Mouse (Mus musculus) midbrain, embryonic 16.5 days (tissue): Measurements from ENCODE around the gene Cdhr4. TPM values are rescaled to one million over a fixed set of nuclear protein-coding genes. Genes with fewer than 3 reads are reported as not detected.
"Not testable (repeated sequence)": the region's sequence is repeated elsewhere in the genome, so short reads cannot be mapped to it uniquely, and the experiment has no call there.

Experiments
- ATAC-seq: fragments of 200-750 bp; cut with Nextera tagmentation; 2 replicates; pipeline ENCODE4 v1.8.0; 2017; ENCODE audit warnings: moderate TSS enrichment
- H3K27ac ChIP-seq: fragments of 300-500 bp; sonication (generic); 2 replicates; pipeline ENCODE4 v1.5.1; 2014; ENCODE audit warnings: mild to moderate bottlenecking, low read length, mixed read lengths
- H3K27me3 ChIP-seq: fragments of 300-500 bp; sonication (generic); 2 replicates; pipeline ENCODE4 v1.6.1; 2014; ENCODE audit warnings: low read depth, low read length, mixed read lengths; ENCODE audit not compliant: control insufficient read depth, insufficient read depth
- H3K36me3 ChIP-seq: fragments of 300-500 bp; sonication (generic); 2 replicates; pipeline ENCODE4 v1.6.1; 2014; ENCODE audit warnings: mild to moderate bottlenecking, low read length, moderate library complexity, mixed read lengths; ENCODE audit not compliant: control insufficient read depth, insufficient read depth
- H3K4me1 ChIP-seq: fragments of 300-500 bp; sonication (generic); 2 replicates; pipeline ENCODE4 v1.6.1; 2014; ENCODE audit warnings: mild to moderate bottlenecking, low read length, mixed read lengths; ENCODE audit not compliant: control insufficient read depth, insufficient read depth
- H3K4me2 ChIP-seq: fragments of 300-500 bp; sonication (generic); 2 replicates; pipeline ENCODE4 v1.6.1; 2014; ENCODE audit warnings: mild to moderate bottlenecking, low read length, mixed read lengths
- H3K4me3 ChIP-seq: fragments of 300-500 bp; sonication (generic); 2 replicates; pipeline ENCODE4 v1.5.1; 2014; ENCODE audit warnings: low read depth, mild to moderate bottlenecking, low read length, moderate library complexity, mixed read lengths
- H3K9ac ChIP-seq: fragments of 300-500 bp; sonication (generic); 2 replicates; pipeline ENCODE4 v1.6.1; 2014; ENCODE audit warnings: low read depth, low read length, mixed read lengths
- H3K9me3 ChIP-seq: fragments of 300-500 bp; sonication (generic); replicated peaks from 2 replicates; pipeline ENCODE4 v1.6.1; 2014; ENCODE audit warnings: mild to moderate bottlenecking, low read length, mixed read lengths; ENCODE audit not compliant: control insufficient read depth, poor library complexity, severe bottlenecking
- WGBS: fragments of 180-500 bp; shearing (Covaris S2); extraction: QIAGEN DNeasy Blood & Tissue Kit; methylation state at CpG from one replicate; pipeline ENCODE4 v1.1.7; 2014; 5-methylcytosine and 5-hydroxymethylcytosine counted together
- polyA plus RNA-seq: library from polyadenylated mRNA; unstranded; fragments of >200 nt; fragmentation: Nextera tagmentation; extraction: Ambion mirVana; gene quantifications from 2 replicates; pipeline ENCODE4 v1.2.1, GENCODE M21; 2015

The Cdhr4 gene
- polyA plus RNA-seq, 1 experiment from 2014 or later, result 1.2 TPM

DNA sequence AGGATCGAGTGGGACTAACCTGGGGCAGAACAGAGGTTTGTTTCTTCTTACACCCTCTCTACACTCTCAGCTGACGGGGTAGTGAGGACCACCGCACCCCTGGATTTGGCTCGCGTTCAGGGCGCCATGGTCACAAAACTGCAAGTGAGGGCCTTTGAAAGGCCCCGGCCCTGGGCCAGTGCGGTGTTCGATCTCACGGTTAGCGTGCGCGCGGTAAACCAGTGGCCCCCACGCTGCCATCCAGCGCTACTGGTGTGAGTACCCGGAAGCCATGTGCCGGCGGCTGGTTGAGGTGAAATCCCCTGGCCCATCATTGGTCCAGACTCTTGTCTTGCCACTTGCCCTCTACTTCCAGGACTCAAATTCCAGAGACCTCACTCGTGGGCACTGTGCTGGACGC is 3.2 kb downstream of the Cdhr4 start:
- H3K9me3 ChIP-seq, result no peaks in the 10 kb centered on the region
- H3K36me3 ChIP-seq, result no peaks in the 10 kb centered on the region
- WGBS, result 94% methylated on average over 21 of the region's 21 CpGs
- H3K4me1 ChIP-seq, result no peaks in the 10 kb centered on the region
- no peak overlapping the region for H3K27ac ChIP-seq
- no peak overlapping the region for H3K4me2 ChIP-seq
- H3K9ac ChIP-seq, result no peak overlapping the region
- no peak overlapping the region for H3K4me3 ChIP-seq
- no peak for ATAC-seq
- no peaks in the 10 kb centered on the region for H3K27me3 ChIP-seq

DNA sequence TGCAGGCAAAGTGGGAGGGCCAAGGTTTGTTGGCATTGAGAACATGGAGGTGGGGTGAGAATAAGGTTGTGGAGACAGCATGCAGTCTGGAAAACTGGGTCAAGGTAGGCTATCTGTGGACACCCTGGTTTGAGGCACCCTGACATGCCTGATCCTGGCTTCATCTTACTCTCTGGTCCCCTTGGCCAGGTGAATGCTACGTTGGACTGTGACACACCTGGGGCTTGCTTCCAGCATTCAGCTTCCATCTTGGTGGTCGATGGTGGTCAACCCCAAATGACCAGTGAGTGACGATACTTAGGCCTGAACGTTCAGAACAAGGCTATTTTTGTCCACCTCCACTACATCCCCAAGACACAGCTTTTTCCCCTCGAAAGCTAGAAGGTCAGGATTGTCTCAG is 3.8 kb downstream of the Cdhr4 start, which contains the start of gene Gm20662:
TSS of gene Gm20662 (plus strand) at position 301 of the 400 bp plus-strand sequence.
- no peak within 1 kb of the TSS for H3K27ac ChIP-seq
- H3K4me2 ChIP-seq, result no peak within 1 kb of the TSS

DNA sequence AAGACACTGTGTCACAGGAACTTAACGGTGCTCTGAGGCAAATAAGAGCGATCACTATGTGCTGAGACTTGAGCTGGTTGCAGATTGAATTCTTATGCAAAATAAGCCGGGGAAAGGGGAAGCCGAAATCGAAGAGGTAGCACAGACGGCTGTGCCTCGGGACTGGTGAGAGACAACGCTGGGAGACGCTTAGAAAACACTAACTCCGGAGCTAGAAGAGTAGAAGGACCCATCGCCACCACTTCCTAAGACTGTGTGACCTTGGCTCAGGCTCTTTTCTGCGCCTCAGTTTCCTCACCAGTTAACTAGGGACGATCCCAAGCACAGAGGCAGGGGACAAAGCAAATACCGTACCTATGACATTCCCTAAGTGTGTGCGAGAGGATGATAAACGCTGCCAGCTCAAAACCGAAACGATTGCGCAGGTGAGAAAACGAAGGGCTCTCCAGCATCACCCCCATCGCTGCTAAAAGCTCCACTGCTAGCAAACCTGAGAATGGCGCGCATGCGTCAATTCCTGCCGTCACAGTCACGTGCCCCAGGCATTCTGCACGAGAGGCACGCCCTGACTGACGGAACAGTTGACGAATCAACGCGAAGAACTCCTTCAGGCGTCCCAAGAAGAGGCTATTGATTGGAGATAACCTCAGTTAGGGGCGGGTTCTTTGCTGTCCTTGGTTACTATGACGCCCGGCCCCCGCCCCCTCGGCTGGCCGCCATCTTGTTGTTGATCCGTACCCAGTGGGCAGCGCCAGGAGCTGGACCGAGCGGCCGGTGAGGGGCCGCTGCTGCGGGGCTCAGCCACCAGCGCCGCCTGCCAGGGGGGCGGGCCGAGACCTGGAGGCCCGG is 9.8 kb downstream of the Cdhr4 start, which contains the start of gene Ip6k1:
TSS of gene Ip6k1 (plus strand) at position 580 of the 849 bp plus-strand sequence.
- H3K9ac ChIP-seq, result peak within 1 kb of the TSS; percentile 100
- no peaks in the 10 kb centered on the region for H3K9me3 ChIP-seq
- peak within 1 kb of the TSS; percentile 98 for H3K27ac ChIP-seq
- peak; percentile 99 for ATAC-seq
- no peaks in the 10 kb centered on the region for H3K36me3 ChIP-seq
- H3K4me2 ChIP-seq, result peak within 1 kb of the TSS; percentile 96
- H3K4me1 ChIP-seq, result peaks cover 33% of the 10 kb centered on the region
- H3K27me3 ChIP-seq, result no peaks in the 10 kb centered on the region
- H3K4me3 ChIP-seq, result peak within 1 kb of the TSS; percentile 97
- WGBS, result under 1% methylated on average over 50 of the region's 51 CpGs

More for the DNA sequence above, 3.8 kb downstream of the Cdhr4 start, which contains the start of gene Gm20662:
- Histone ChIP-seq H3K36me3 (no peaks in the 10 kb centered on the region), H3K9me3 (no peaks in the 10 kb centered on the region), H3K4me3 (no peak within 1 kb of the TSS), H3K9ac (no peak within 1 kb of the TSS), H3K4me1 (no peaks in the 10 kb centered on the region), H3K27me3 (no peaks in the 10 kb centered on the region)
- 90% methylated on average over 5 of the region's 5 CpGs for WGBS
- ATAC-seq, result no peak

DNA sequence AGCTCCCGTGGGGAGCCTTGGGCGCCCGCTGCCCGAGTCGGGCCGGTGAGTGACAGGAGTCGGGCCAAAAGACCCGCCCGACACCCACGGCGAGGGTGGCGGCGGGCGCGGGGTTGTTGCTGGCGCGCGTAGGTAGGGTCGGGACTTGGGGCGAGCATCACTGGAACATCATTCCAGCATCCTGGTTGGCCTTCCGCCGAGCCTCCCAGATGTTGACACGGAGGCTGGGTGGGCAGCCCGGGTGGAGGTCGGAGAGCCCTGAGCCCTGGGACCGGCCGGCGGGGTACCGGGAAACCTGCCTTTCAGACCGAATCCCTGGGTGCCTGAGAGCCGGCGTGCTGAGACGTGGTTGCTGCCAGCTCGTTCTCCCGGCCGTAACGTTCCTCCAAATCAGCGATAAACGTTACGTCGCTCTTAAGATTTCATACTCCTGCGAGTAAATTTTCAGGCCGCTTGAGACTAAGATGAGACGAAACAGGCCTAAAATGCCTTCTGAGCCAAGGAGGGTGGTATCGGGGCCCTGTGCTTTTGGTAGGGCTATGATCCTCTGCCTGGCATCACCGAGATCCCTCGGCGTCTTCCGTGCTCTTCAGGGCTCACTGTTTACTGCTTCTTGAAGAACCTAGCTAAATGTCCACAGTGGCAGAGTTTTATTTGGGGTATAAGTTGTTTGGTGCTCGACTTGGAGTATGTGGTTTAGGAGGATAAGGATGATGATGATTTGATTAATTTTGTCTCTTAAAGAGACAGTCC is 10.7 kb downstream of the Cdhr4 start:
- H3K27me3 ChIP-seq, result no peaks in the 10 kb centered on the region
- ATAC-seq, result peak; percentile 52
- WGBS, result under 1% methylated on average over 49 of the region's 50 CpGs
- H3K9me3 ChIP-seq, result no peaks in the 10 kb centered on the region
- H3K4me2 ChIP-seq, result peak overlapping the region; percentile 96
- H3K9ac ChIP-seq, result peak overlapping the region; percentile 100
- no peaks in the 10 kb centered on the region for H3K36me3 ChIP-seq
- peaks cover 35% of the 10 kb centered on the region for H3K4me1 ChIP-seq
- H3K4me3 ChIP-seq, result peak overlapping the region; percentile 97
- peak overlapping the region; percentile 98 for H3K27ac ChIP-seq

DNA sequence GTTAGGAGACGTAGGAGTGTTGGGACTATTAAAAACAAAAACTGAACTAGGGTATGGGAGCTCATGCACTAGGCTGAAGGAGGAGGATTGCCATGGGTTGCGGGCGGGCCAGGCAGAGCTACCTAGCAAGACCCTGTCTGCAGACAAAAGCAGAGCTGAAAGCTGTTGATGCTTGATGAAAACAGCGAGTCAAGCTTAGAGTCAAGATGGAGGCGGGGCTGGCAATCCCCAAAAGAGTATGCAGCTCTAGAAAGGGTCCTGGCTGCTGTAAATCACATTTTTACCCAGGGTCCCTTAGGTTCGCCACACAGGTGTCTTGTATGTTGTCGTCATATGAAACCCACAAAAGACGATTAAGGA is 11.2 kb downstream of the Cdhr4 start:
- WGBS, result 13% methylated on average over 8 of the region's 8 CpGs
- peak overlapping the region; percentile 98 for H3K27ac ChIP-seq
- no peaks in the 10 kb centered on the region for H3K27me3 ChIP-seq
- peak overlapping the region; percentile 96 for H3K4me2 ChIP-seq
- H3K36me3 ChIP-seq, result no peaks in the 10 kb centered on the region
- peak overlapping the region; percentile 100 for H3K9ac ChIP-seq
- H3K4me1 ChIP-seq, result peaks cover 35% of the 10 kb centered on the region
- H3K4me3 ChIP-seq, result peak overlapping the region; percentile 97
- ATAC-seq, result no peak
- H3K9me3 ChIP-seq, result no peaks in the 10 kb centered on the region

DNA sequence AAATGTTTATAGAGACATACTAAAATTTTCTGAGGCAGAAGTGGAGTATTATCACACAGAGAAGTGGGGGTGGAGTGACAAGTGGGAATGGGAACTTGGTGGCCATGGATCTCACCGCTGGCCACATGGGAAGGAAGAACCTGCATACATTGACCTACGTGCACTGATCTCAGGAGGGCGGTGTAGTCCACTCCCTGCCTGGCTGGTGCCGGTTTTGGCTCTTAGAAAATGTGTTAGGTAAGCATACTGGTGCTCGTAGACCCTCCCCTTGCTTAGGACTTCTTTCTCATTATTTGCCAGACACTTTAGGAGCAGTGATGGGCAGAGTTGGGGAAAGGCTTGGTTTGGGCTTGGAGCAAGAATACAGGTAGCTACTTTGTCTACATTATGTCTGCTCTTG is 15.7 kb downstream of the Cdhr4 start:
- no peak overlapping the region for H3K9ac ChIP-seq
- H3K4me3 ChIP-seq, result no peak overlapping the region
- no peaks in the 10 kb centered on the region for H3K9me3 ChIP-seq
- H3K27me3 ChIP-seq, result no peaks in the 10 kb centered on the region
- no peak overlapping the region for H3K27ac ChIP-seq
- WGBS, result 90% methylated on average over 5 of the region's 5 CpGs
- no peak for ATAC-seq
- H3K36me3 ChIP-seq, result peaks cover 3% of the 10 kb centered on the region; the same call in 1 of the 2 replicates
- H3K4me2 ChIP-seq, result no peak overlapping the region
- peaks cover 29% of the 10 kb centered on the region for H3K4me1 ChIP-seq

DNA sequence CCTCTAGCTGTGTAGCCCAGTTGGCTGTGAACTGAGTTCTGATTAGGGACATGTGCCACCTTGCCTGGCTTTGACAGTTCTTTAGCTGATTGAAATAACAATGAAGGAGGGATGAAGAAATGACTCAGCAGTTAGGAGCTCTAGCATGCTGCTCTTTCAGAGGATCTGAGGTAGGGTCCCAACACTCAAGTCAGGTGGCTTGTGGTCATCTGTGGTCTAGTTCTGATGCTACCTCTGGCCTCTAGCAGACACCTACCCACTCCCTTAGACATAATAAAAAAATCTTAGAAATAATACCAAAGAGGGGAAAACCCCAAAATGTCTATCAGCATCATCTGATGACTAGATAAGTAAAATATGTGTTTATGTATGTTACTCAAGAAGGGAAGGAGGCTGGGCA is 18.1 kb downstream of the Cdhr4 start:
- Histone ChIP-seq H3K27me3 (no peaks in the 10 kb centered on the region), H3K4me2 (no peak overlapping the region), H3K9ac (no peak overlapping the region), H3K9me3 (no peaks in the 10 kb centered on the region), H3K27ac (no peak overlapping the region), H3K4me1 (peaks cover 11% of the 10 kb centered on the region), H3K4me3 (no peak overlapping the region), H3K36me3 (peaks cover 3% of the 10 kb centered on the region; the same call in 1 of the 2 replicates)
- no peak for ATAC-seq

DNA sequence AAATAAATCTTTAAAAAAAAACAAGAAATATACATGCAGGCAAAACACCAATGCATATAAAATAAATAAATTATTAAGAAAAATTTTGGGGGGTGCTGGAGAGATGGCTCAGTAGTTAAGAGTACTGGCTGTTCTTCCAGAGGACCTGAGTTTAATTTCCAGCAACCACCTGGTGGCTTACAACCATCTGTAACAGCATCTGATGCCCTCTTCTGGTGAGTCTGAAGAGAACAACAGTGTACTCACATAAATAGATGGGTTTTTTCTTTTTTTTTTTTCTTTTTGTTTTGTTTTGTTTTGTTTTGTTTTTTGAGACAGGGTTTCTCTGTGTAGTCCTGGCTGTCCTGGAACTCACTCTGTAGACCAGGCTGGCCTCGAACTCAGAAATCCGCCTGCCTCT is 21.3 kb downstream of the Cdhr4 start:
- not testable (repeated sequence) for H3K4me3 ChIP-seq, H3K36me3 ChIP-seq, ATAC-seq, H3K4me1 ChIP-seq, H3K9ac ChIP-seq, H3K9me3 ChIP-seq, H3K4me2 ChIP-seq, H3K27ac ChIP-seq, H3K27me3 ChIP-seq
- 100% methylated on average over 2 of the region's 2 CpGs for WGBS

DNA sequence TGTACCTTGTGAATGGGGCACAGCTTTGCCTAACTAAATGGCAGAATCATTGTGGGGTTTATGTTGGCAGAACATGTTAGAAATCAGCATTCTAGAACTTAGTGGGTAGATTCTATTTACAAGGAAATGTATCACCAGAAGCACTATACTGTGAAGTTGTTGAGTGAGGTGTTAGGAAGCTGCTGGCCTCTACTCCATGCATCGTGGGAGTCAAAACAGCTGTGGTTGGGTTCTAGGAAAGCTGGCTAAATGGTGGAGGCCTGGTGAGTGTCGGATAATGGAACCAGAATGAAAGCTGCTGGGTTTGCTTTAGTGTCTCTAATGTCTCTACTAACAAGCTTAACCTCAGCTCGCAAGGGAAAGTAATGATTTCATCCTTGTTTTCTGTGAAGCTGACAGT is 24.8 kb downstream of the Cdhr4 start:
- 77% methylated on average over 3 of the region's 3 CpGs for WGBS
- Histone ChIP-seq H3K36me3 (no peaks in the 10 kb centered on the region), H3K9me3 (no peaks in the 10 kb centered on the region), H3K4me2 (no peak overlapping the region), H3K4me3 (no peak overlapping the region), H3K4me1 (peaks cover 6% of the 10 kb centered on the region; the same call in 1 of the 2 replicates), H3K9ac (no peak overlapping the region), H3K27ac (no peak overlapping the region), H3K27me3 (no peaks in the 10 kb centered on the region)
- no peak for ATAC-seq
